Mouse (Mus musculus): ENCODE measurements around the gene Sbno2. TPM values are rescaled to one million over a fixed set of nuclear protein-coding genes. Genes with fewer than 3 reads are reported as not detected.
"Not testable (repeated sequence)": the region's sequence is repeated elsewhere in the genome, so short reads cannot be mapped to it uniquely, and the experiment has no call there.

Gene Sbno2
- total and polyA plus RNA-seq, 2 experiments from 2014 or later = 7.6 to 24.3 TPM

DNA sequence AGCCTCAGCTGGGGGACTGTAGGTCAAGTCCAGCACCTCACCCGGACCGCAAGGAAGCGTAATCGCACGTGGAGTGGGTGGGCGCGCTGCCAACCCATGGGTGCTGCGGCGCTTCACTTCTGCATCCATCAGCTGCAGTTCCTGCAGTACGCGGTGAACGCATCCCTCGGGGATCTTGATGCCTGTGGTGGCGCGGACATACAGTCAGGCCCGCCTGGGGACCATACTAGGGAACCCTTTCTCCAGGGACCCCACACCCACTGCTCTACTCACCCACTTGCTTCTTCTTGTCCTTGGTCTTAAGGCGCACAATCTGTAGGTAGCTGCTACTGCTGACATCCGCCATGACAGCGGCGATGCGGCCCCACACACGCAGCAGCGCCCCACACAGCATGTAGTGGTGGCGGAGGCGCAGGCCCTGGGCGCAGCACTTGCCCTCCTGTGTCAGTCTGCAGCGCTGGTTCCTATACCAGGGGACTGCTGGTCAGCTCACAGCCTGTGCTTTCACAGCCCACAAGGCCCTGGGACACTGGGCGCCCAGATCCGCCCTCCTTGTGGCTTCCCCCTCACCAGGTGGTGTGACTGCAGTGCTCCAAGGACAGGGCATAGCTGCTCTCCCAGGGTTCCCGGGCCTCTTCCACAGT, 47.6 kb downstream of the Sbno2 start:
- no peak for TF ChIP-seq CTCF (IDR thresholded peaks at IDR 0.05)
- 82% methylated on average over 30 of the region's 30 CpGs for WGBS
- H3K27ac ChIP-seq (ENCODE audit: low read depth, low read length) = no peak overlapping the region
- H3K9me3 ChIP-seq (ENCODE audit: low read length) = no peaks in the 10 kb centered on the region
- H3K4me3 ChIP-seq (ENCODE audit: low read depth, low read length) = no peak overlapping the region
- H3K9ac ChIP-seq (replicated peaks; ENCODE audit: low read length, poor library complexity, severe bottlenecking) = no peak overlapping the region
- DNase-seq (ENCODE audit: low spot score) (no peak), ATAC-seq (ENCODE audit: low FRiP score) (no peak)
- no peak overlapping the region for H3K4me2 ChIP-seq (ENCODE audit: low read depth, low read length, poor library complexity, severe bottlenecking)
- H3K36me3 ChIP-seq (ENCODE audit: insufficient read depth, low read length) = peaks cover 53% of the 10 kb centered on the region
- H3K27me3 ChIP-seq (ENCODE audit: insufficient read depth, low read length) = no peaks in the 10 kb centered on the region
- H3K4me1 ChIP-seq (ENCODE audit: insufficient read depth, low read length) = peaks cover 3% of the 10 kb centered on the region; the same call in 1 of the 2 replicates

DNA sequence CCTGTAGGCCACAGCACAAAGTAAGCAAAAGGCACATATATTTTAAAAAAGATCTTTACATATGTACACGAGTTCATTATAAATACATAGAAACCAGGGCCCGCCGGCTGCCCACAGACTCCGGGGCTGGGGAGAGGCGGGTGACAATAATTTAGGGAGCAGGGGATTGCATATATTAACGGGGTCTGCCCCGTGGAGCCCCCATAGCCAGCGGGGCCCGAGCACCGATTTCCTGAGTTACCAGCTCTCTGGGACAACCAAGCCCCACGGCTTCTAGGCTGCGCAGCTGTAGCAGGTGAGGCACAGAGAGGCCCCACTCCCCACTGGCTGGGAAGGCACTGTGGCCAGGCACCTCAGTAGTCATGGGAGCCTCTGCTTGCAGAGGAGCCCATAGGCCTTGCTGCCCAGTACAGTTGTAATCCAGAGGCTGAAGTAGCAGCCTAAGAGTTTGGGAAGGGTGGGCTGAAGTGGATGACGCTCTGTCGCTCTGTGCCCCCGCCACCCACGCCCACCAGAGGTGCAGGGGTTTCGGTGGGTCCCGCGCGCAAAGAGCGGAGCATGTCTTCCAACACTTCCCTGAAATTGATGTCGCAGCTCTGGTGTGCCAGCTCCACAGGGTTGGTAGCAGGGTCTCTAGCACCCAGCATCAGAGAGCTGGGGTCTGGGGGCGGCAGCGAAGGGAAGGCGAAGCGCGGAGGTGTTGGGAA, 48.2 kb downstream of the Sbno2 start:
- Histone ChIP-seq H3K36me3 (ENCODE audit: insufficient read depth, low read length) (peaks cover 48% of the 10 kb centered on the region), H3K9ac (replicated peaks; ENCODE audit: low read length, poor library complexity, severe bottlenecking) (no peak overlapping the region), H3K4me1 (ENCODE audit: insufficient read depth, low read length) (peaks cover 3% of the 10 kb centered on the region; the same call in 1 of the 2 replicates), H3K9me3 (ENCODE audit: low read length) (no peaks in the 10 kb centered on the region), H3K27me3 (ENCODE audit: insufficient read depth, low read length) (no peaks in the 10 kb centered on the region), H3K27ac (ENCODE audit: low read depth, low read length) (no peak overlapping the region), H3K4me2 (ENCODE audit: low read depth, low read length, poor library complexity, severe bottlenecking) (no peak overlapping the region), H3K4me3 (ENCODE audit: low read depth, low read length) (no peak overlapping the region)
- WGBS = 90% methylated on average over 27 of the region's 27 CpGs
- ATAC-seq (ENCODE audit: low FRiP score) (no peak), DNase-seq (ENCODE audit: low spot score) (no peak)
- TF ChIP-seq CTCF (IDR thresholded peaks at IDR 0.05) = no peak

- H3K9ac ChIP-seq (replicated peaks; ENCODE audit: low read length, poor library complexity, severe bottlenecking) = no peak overlapping the region
- peaks cover 3% of the 10 kb centered on the region; the same call in 1 of the 2 replicates for H3K4me1 ChIP-seq (ENCODE audit: insufficient read depth, low read length)
- 86% methylated on average over 4 of the region's 4 CpGs for WGBS
- no peaks in the 10 kb centered on the region for H3K27me3 ChIP-seq (ENCODE audit: insufficient read depth, low read length)
- no peak for TF ChIP-seq CTCF (IDR thresholded peaks at IDR 0.05)
- H3K4me3 ChIP-seq (ENCODE audit: low read depth, low read length) = no peak overlapping the region
- H3K4me2 ChIP-seq (ENCODE audit: low read depth, low read length, poor library complexity, severe bottlenecking) = no peak overlapping the region
- ATAC-seq (ENCODE audit: low FRiP score) (no peak), DNase-seq (ENCODE audit: low spot score) (no peak)
- peaks cover 48% of the 10 kb centered on the region for H3K36me3 ChIP-seq (ENCODE audit: insufficient read depth, low read length)
- H3K9me3 ChIP-seq (ENCODE audit: low read length) = no peaks in the 10 kb centered on the region
- H3K27ac ChIP-seq (ENCODE audit: low read depth, low read length) = no peak overlapping the region
Observed at GRCm38 (mm10) chr10:80056506-80056905, 48.9 kb downstream of the Sbno2 start.

DNA sequence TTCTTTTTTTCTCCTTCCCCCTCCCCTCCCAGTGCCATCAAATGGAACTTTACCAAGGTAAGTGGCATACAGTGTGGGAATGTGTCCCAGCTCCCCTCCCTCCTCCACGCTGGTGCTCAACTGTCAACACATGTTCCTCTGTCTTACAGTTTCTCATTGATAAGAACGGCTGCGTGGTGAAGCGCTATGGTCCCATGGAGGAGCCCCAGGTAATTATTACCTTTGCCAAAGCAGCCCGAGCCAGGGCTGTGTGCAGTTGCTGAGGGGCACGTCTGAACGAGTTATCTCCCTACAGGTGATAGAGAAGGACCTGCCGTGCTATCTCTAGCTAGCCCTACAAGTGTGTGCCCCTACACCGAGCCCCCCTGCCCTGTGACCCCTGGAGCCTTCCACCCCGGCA, 49.5 kb downstream of the Sbno2 start:
- ATAC-seq (ENCODE audit: low FRiP score) = no peak
- DNase-seq (ENCODE audit: low spot score) = no peak
- no peak for TF ChIP-seq CTCF (IDR thresholded peaks at IDR 0.05)
- no peak overlapping the region for H3K4me3 ChIP-seq (ENCODE audit: low read depth, low read length)
- H3K9me3 ChIP-seq (ENCODE audit: low read length) = no peaks in the 10 kb centered on the region
- peaks cover 43% of the 10 kb centered on the region for H3K36me3 ChIP-seq (ENCODE audit: insufficient read depth, low read length)
- no peaks in the 10 kb centered on the region for H3K27me3 ChIP-seq (ENCODE audit: insufficient read depth, low read length)
- H3K27ac ChIP-seq (ENCODE audit: low read depth, low read length) = no peak overlapping the region
- H3K4me1 ChIP-seq (ENCODE audit: insufficient read depth, low read length) = peaks cover 3% of the 10 kb centered on the region; the same call in 1 of the 2 replicates
- H3K9ac ChIP-seq (replicated peaks; ENCODE audit: low read length, poor library complexity, severe bottlenecking) = no peak overlapping the region
- WGBS = 91% methylated on average over 9 of the region's 10 CpGs
- H3K4me2 ChIP-seq (ENCODE audit: low read depth, low read length, poor library complexity, severe bottlenecking) = no peak overlapping the region

DNA sequence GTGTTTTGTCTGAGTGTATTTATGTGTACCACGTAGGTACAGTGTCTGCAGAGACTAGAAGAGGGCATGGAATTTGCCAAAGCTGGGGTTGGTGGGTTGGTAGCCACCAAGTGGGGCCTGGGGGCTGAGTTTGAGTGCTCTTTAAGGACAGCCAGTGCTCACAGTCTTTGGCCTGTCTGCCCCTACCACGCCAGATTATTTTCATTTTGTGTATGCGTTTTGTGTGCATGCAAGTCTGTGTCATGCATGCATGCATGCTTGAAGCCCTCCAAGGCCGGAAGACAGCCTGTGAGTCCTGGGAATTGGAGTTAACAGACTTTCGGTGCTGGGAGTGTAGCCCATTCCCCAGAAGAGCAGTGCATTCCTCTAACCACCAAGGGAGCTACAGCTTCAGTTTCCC, 50.0 kb downstream of the Sbno2 start:
- TF ChIP-seq CTCF (IDR thresholded peaks at IDR 0.05) = no peak
- DNase-seq (ENCODE audit: low spot score) (no peak), ATAC-seq (ENCODE audit: low FRiP score) (no peak)
- Histone ChIP-seq H3K4me2 (ENCODE audit: low read depth, low read length, poor library complexity, severe bottlenecking) (peak overlapping the region; percentile 74), H3K9ac (replicated peaks; ENCODE audit: low read length, poor library complexity, severe bottlenecking) (peak overlapping the region; percentile 92; the same call in 1 of the 2 replicates), H3K9me3 (ENCODE audit: low read length) (no peaks in the 10 kb centered on the region), H3K36me3 (ENCODE audit: insufficient read depth, low read length) (peaks cover 41% of the 10 kb centered on the region), H3K27ac (ENCODE audit: low read depth, low read length) (no peak overlapping the region), H3K4me3 (ENCODE audit: low read depth, low read length) (peak overlapping the region; percentile 77; the same call in 1 of the 2 replicates), H3K27me3 (ENCODE audit: insufficient read depth, low read length) (no peaks in the 10 kb centered on the region), H3K4me1 (ENCODE audit: insufficient read depth, low read length) (peaks cover 3% of the 10 kb centered on the region; the same call in 1 of the 2 replicates)
- 81% methylated on average over 5 of the region's 5 CpGs for WGBS

GRCm38 (mm10) chr10:80054911-80055310, 50.5 kb downstream of the Sbno2 start:
- not testable (repeated sequence) for H3K27ac ChIP-seq (ENCODE audit: low read depth, low read length); H3K9me3 ChIP-seq (ENCODE audit: low read length); H3K4me1 ChIP-seq (ENCODE audit: insufficient read depth, low read length); ATAC-seq (ENCODE audit: low FRiP score); H3K27me3 ChIP-seq (ENCODE audit: insufficient read depth, low read length); DNase-seq (ENCODE audit: low spot score)
- Histone ChIP-seq H3K4me2 (ENCODE audit: low read depth, low read length, poor library complexity, severe bottlenecking) (peak overlapping the region; percentile 74), H3K36me3 (ENCODE audit: insufficient read depth, low read length) (peaks cover 36% of the 10 kb centered on the region), H3K4me3 (ENCODE audit: low read depth, low read length) (peak overlapping the region; percentile 77), H3K9ac (replicated peaks; ENCODE audit: low read length, poor library complexity, severe bottlenecking) (peak overlapping the region; percentile 92)
- 0% methylated on average over 3 of the region's 3 CpGs for WGBS

Measured in midbrain, postnatal 0 days (tissue).